Mouse (Mus musculus): ENCODE results near the gene Cyp1a2. TPM values are rescaled to one million over a fixed set of nuclear protein-coding genes. Genes with fewer than 3 reads are reported as not detected.

Gene Cyp1a2
- total RNA-seq, 1 experiment, result 0.67 TPM

DNA sequence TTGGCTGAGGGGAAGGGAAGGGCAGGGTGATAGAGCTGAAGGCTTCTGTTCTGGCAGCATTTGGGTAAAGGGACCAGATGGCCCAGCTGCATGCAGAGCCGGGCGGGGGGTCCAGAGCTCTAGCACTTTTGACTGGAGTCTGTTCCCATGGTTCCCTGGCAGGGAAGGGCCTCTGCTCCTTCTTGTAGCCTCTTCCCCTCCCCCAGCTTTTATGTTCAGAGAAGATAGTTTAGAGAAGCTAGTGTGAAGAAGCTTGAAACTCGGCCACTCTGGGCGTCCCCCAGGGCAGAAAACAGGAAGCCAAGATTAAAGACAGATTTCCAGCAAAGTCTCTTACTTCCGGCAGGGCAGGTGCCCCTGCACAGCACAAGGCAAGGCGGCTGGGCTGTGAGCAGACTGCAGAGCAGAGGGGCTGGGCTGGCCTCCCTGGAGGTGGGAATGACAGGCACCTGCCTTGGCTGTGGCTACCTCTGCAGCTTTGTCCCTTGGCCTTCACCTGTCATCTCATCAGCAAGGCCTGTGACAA lies 32.7 kb downstream of the Cyp1a2 start:
- Histone ChIP-seq H3K4me3 (ENCODE audit: insufficient read depth in 1 of 2, low read depth in 1 of 2, low read length in 2 of 2, poor library complexity in 1 of 2, severe bottlenecking in 1 of 2) (no peak overlapping the region), H3K4me1 (ENCODE audit: control insufficient read depth in 2 of 2, insufficient read depth in 2 of 2, low read length in 2 of 2, poor library complexity in 1 of 2) (peaks cover 4 to 9% of the 10 kb centered on the region in 2 experiments; a peak in 1 of 4 replicates), H3K36me3 (ENCODE audit: control insufficient read depth, insufficient read depth, low read length, poor library complexity, severe bottlenecking) (no peaks in the 10 kb centered on the region), H3K9me3 (ENCODE audit: control insufficient read depth, insufficient read depth, low read depth, low read length) (no peaks in the 10 kb centered on the region), H3K9ac (ENCODE audit: insufficient read depth, low read depth, low read length, poor library complexity, severe bottlenecking) (no peak overlapping the region), H3K27ac (ENCODE audit: insufficient read depth, low read depth, low read length, poor library complexity, severe bottlenecking) (no peak overlapping the region)
- no peak for TF ChIP-seq CHD2 (IDR thresholded peaks at IDR 0.05; ENCODE audit: low read depth, low read length)
- no peak for TF ChIP-seq ZNF384 (IDR thresholded peaks at IDR 0.05; ENCODE audit: low read depth, low read length)
- no peak for TF ChIP-seq HCFC1 (IDR thresholded peaks at IDR 0.05; ENCODE audit: borderline replicate concordance, insufficient read depth, low read length)
- no peak for TF ChIP-seq MAFK (IDR thresholded peaks at IDR 0.05; ENCODE audit: insufficient read depth, low read depth, low read length)
- in situ Hi-C loops (cut with MboI; ENCODE audit: low sequenced_read_pairs in 2 of 2, unreplicated experiment in 2 of 2), result no loop called here
- DNase-seq (ENCODE audit: low read depth, low spot score), result no peak

DNA sequence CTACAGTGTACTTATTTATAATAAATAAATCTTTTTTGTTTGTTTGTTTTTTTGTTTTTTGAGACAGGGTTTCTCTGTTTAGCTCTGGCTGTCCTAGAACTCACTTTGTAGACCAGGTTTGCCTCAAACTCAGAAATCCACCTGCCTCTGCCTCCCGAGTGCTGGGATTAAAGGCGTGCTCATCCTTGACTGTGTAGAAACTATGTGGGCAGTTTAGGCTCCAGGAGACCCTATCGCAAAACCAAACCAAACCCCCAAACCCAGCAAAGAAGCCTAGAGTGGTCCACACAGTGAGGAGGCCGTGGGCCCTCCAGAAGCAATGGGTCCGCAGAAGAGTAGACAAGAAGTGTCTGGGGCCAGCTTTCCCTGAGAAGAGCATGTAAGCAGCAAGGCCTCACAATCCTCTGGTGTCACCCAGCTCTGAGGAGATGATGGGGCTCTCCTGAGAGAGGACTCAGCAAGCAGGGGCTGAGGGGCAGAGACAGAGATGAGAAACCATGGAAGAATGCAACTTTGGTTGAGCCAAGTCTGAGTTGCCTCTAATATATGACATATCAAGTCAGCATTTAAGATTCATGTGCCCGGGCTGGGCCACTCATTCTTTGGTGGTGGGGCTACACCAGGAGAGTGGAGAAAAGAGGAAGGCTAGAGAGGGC lies 33.2 kb downstream of the Cyp1a2 start:
- H3K4me1 ChIP-seq (ENCODE audit: control insufficient read depth in 2 of 2, insufficient read depth in 2 of 2, low read length in 2 of 2, poor library complexity in 1 of 2), result peaks cover 4 to 11% of the 10 kb centered on the region in 2 experiments; a peak in 1 of 4 replicates
- no peaks in the 10 kb centered on the region for H3K9me3 ChIP-seq (ENCODE audit: control insufficient read depth, insufficient read depth, low read depth, low read length)
- H3K36me3 ChIP-seq (ENCODE audit: control insufficient read depth, insufficient read depth, low read length, poor library complexity, severe bottlenecking), result no peaks in the 10 kb centered on the region
- H3K4me3 ChIP-seq (ENCODE audit: insufficient read depth in 1 of 2, low read depth in 1 of 2, low read length in 2 of 2, poor library complexity in 1 of 2, severe bottlenecking in 1 of 2), result no peak overlapping the region
- no peak for DNase-seq (ENCODE audit: low read depth, low spot score)
- TF ChIP-seq CHD2 (IDR thresholded peaks at IDR 0.05; ENCODE audit: low read depth, low read length) (no peak), ZC3H11A (IDR thresholded peaks at IDR 0.05; ENCODE audit: borderline replicate concordance, low read depth, low read length) (no peak), ZNF384 (IDR thresholded peaks at IDR 0.05; ENCODE audit: low read depth, low read length) (no peak), HCFC1 (IDR thresholded peaks at IDR 0.05; ENCODE audit: borderline replicate concordance, insufficient read depth, low read length) (no peak), MAFK (IDR thresholded peaks at IDR 0.05; ENCODE audit: insufficient read depth, low read depth, low read length) (no peak)
- in situ Hi-C loops (cut with MboI; ENCODE audit: low sequenced_read_pairs in 2 of 2, unreplicated experiment in 2 of 2), result no loop called here
- no peak overlapping the region for H3K9ac ChIP-seq (ENCODE audit: insufficient read depth, low read depth, low read length, poor library complexity, severe bottlenecking)
- H3K27ac ChIP-seq (ENCODE audit: insufficient read depth, low read depth, low read length, poor library complexity, severe bottlenecking), result no peak overlapping the region

- H3K9ac ChIP-seq (ENCODE audit: insufficient read depth, low read depth, low read length, poor library complexity, severe bottlenecking), result no peak overlapping the region
- peaks cover 4 to 22% of the 10 kb centered on the region in 2 experiments; a peak in 2 of 4 replicates for H3K4me1 ChIP-seq (ENCODE audit: control insufficient read depth in 2 of 2, insufficient read depth in 2 of 2, low read length in 2 of 2, poor library complexity in 1 of 2)
- H3K36me3 ChIP-seq (ENCODE audit: control insufficient read depth, insufficient read depth, low read length, poor library complexity, severe bottlenecking), result peaks cover 5% of the 10 kb centered on the region; the same call in 1 of the 2 replicates
- no peak overlapping the region for H3K27ac ChIP-seq (ENCODE audit: insufficient read depth, low read depth, low read length, poor library complexity, severe bottlenecking)
- DNase-seq (ENCODE audit: low read depth, low spot score), result no peak
- H3K4me3 ChIP-seq (ENCODE audit: insufficient read depth in 1 of 2, low read depth in 1 of 2, low read length in 2 of 2, poor library complexity in 1 of 2, severe bottlenecking in 1 of 2), result no peak overlapping the region
- H3K9me3 ChIP-seq (ENCODE audit: control insufficient read depth, insufficient read depth, low read depth, low read length), result no peaks in the 10 kb centered on the region
- TF ChIP-seq CHD2 (IDR thresholded peaks at IDR 0.05; ENCODE audit: low read depth, low read length) (no peak), MAFK (IDR thresholded peaks at IDR 0.05; ENCODE audit: insufficient read depth, low read depth, low read length) (no peak), HCFC1 (IDR thresholded peaks at IDR 0.05; ENCODE audit: borderline replicate concordance, insufficient read depth, low read length) (no peak), ZNF384 (IDR thresholded peaks at IDR 0.05; ENCODE audit: low read depth, low read length) (no peak), ZC3H11A (IDR thresholded peaks at IDR 0.05; ENCODE audit: borderline replicate concordance, low read depth, low read length) (no peak)
- in situ Hi-C loops (cut with MboI; ENCODE audit: low sequenced_read_pairs in 2 of 2, unreplicated experiment in 2 of 2), result no loop called here
Measured at GRCm38 (mm10) chr9:57647286-57648108, 36.0 kb downstream of the Cyp1a2 start.

- no peak for DNase-seq (ENCODE audit: low read depth, low spot score)
- no peak overlapping the region for H3K27ac ChIP-seq (ENCODE audit: insufficient read depth, low read depth, low read length, poor library complexity, severe bottlenecking)
- peaks cover 5% of the 10 kb centered on the region; the same call in 1 of the 2 replicates for H3K36me3 ChIP-seq (ENCODE audit: control insufficient read depth, insufficient read depth, low read length, poor library complexity, severe bottlenecking)
- H3K4me1 ChIP-seq (ENCODE audit: control insufficient read depth in 2 of 2, insufficient read depth in 2 of 2, low read length in 2 of 2, poor library complexity in 1 of 2), result peaks cover 4 to 25% of the 10 kb centered on the region in 2 experiments; a peak in 2 of 4 replicates
- H3K4me3 ChIP-seq (ENCODE audit: insufficient read depth in 1 of 2, low read depth in 1 of 2, low read length in 2 of 2, poor library complexity in 1 of 2, severe bottlenecking in 1 of 2), result no peak overlapping the region
- TF ChIP-seq CHD2 (IDR thresholded peaks at IDR 0.05; ENCODE audit: low read depth, low read length) (no peak), HCFC1 (IDR thresholded peaks at IDR 0.05; ENCODE audit: borderline replicate concordance, insufficient read depth, low read length) (no peak), ZNF384 (IDR thresholded peaks at IDR 0.05; ENCODE audit: low read depth, low read length) (no peak)
- H3K9me3 ChIP-seq (ENCODE audit: control insufficient read depth, insufficient read depth, low read depth, low read length), result no peaks in the 10 kb centered on the region
- in situ Hi-C loops (cut with MboI; ENCODE audit: low sequenced_read_pairs in 2 of 2, unreplicated experiment in 2 of 2), result no loop called here
- no peak overlapping the region for H3K9ac ChIP-seq (ENCODE audit: insufficient read depth, low read depth, low read length, poor library complexity, severe bottlenecking)
Measured at GRCm38 (mm10) chr9:57646551-57647103, 36.9 kb downstream of the Cyp1a2 start.
